Mouse (Mus musculus) cerebellum, postnatal 25 days (tissue): ENCODE results near the gene Vmn2r79.
"Not testable (repeated sequence)": the region's sequence is repeated elsewhere in the genome, so short reads cannot be mapped to it uniquely, and the experiment has no call there.

Experiments used
- DNase-seq, 2 experiments: peaks; one replicate each; pipeline ENCODE4 v3.0.0; 2021; ENCODE audit warnings: mixed read lengths in 2 of 2

Gene Vmn2r79

GRCm38 (mm10) chr7:86995815-86996214 is at the start of gene Vmn2r79:
Vmn2r79 (plus strand) TSS chr7:86996115.
- not testable (repeated sequence) for DNase-seq

DNA sequence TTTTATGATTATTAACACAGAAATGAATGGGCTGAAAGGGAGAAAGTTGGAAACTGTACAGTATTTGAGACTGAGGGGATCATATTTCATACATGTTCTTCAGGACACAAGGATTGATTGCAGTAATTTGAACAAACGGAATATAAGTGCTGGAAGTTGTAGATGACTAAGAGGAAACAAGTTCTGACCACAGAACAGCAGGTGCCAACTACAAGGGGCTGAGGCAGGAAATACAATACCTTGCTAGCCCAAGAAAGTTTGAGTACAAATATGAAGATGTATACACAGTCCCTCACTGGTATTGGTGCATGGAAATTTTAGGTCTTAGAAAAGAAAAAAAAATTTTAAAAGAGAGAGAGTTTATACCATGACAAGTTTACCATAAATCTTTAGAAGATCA is 1.2 kb upstream of the Vmn2r79 start:
- DNase-seq = no peak

DNA sequence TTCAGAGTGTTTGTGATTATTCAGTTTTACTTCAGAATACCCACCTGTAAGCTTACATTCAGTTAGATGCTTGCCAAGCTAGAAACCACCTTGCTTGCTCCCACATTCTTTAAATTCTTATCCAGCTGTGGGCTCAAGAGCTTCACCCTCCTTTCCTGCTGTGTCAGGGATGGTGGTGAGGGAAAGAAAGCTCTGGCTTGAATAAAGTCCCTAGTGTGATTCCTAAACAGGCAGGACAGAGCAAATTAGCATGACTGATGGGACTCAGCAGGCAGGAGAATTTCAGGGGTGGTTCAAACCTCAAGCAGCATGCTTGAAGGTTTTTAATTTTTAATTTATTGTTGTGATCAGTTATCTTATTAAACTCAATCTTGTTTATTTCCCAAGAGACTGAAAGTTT is 30.6 kb downstream of the Vmn2r79 start:
- not testable (repeated sequence) for DNase-seq

DNA sequence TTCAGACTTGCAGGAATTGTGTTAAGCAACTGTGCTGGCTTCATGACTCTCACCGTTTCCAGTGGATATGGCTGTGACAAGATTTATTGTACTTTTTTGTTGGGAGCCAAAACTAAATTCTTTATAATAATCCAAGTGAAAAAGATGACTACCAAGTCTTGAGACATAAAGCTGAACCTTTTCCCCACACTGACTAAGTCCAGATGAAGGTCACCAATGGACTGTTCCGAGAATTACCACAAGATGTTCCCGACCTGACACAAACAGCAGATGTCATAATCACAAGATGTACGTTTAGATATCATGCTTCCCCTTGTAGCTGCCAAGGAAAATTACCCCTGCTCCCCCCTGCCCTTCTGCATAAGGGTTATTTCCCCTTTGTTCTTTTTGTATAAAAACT is 67.7 kb downstream of the Vmn2r79 start:
- DNase-seq = no peak
